Mouse (Mus musculus): Measurements from ENCODE around the gene Prrx2. TPM values are rescaled to one million over a fixed set of nuclear protein-coding genes. Genes with fewer than 3 reads are reported as not detected.

Prrx2 gene
- polyA plus RNA-seq, 1 experiment from 2014 or later: 0.53 TPM

DNA sequence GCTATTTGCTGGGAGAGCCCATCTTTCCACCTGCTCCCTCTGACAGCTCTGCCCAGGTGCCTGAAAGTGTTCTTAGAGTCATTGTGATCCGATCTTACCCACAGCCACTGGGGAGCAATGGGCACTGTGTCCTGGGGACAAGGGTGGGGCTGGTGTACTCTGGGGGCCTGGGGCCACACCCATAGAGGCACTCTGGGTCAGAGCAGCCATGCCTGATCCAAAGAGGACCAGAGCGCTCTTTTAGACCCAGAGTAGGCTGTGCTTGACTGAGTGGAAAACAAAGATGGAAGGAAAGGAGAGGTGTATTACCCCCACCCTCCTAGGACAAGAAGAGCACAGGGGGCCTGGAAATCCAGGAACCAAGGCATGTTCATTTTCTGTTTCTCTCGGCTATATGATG lies 31.2 kb upstream of the Prrx2 start, which contains the start of gene 1700001O22Rik:
Gene 1700001O22Rik, minus strand, starts transcription at position 58 of the 400 bp plus-strand sequence.
- H3K9ac ChIP-seq: no peak within 1 kb of the TSS
- 62% methylated on average over 3 of the region's 3 CpGs for WGBS (ENCODE audit: insufficient replicate concordance)
- H3K36me3 ChIP-seq: no peaks in the 10 kb centered on the region
- no peaks in the 10 kb centered on the region for H3K9me3 ChIP-seq (replicated peaks)
- H3K4me1 ChIP-seq (replicated peaks): peaks cover 30% of the 10 kb centered on the region
- peaks cover 71% of the 10 kb centered on the region for H3K27me3 ChIP-seq
- no peak within 1 kb of the TSS for H3K27ac ChIP-seq
- no peak within 1 kb of the TSS for H3K4me3 ChIP-seq (replicated peaks)
- ATAC-seq (ENCODE audit: low read depth) (no peak), DNase-seq (no peak)
- no peak within 1 kb of the TSS for H3K4me2 ChIP-seq

DNA sequence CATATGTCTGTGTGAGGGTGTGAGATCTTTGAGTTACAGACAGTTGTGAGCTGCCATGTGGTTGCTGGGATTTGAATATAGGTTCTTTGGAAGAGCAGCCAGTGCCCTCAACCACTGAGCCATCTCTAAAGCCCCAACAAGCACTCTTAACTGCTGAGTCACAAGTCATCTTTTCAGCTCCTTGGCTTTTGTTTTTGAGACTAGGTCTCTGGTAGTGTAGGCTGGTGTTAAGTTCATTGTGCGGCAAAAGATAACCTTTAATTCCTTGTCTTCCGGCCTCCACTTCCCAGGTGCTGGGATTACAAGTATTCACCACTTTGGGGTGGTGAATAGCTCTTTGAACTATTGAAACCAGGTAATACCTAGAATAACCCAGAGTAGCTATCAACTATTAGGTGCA lies 28.8 kb upstream of the Prrx2 start:
- no peak overlapping the region for H3K9ac ChIP-seq

DNA sequence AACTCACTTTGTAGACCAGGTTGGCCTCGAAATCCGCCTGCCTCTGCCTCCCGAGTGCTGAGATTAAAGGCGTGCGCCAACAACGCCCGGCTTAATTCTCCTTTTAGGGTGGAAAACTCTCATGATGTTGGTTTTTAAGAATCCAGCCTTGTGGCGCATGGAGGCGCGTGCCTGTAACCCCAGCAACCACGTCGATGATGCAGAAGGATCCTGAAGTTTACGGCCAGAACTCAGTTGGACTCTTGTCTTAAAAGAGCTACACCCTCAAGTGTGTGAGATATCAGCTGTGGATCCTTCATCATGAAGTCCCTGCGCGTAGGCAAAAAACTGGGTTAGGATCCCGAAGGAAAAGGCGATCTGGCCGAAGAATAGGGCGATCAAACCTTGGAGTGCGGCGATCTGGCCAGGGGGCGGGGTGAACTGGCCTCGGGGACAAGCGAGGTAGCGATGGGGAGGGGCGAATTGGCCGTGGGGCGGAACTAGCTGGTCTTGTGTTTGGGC lies 27.6 kb upstream of the Prrx2 start:
- Histone ChIP-seq H3K27me3 (peaks cover 35% of the 10 kb centered on the region), H3K4me2 (peak overlapping the region; percentile 98), H3K36me3 (peaks cover 16% of the 10 kb centered on the region), H3K4me1 (replicated peaks) (peaks cover 40% of the 10 kb centered on the region), H3K9me3 (replicated peaks) (no peaks in the 10 kb centered on the region), H3K9ac (peak overlapping the region; percentile 70), H3K4me3 (replicated peaks) (peak overlapping the region; percentile 81), H3K27ac (0 out of 2 replicates have a peak overlapping the region, but pooled peaks have one; percentile 29)
- no peak for DNase-seq
- 7% methylated on average over 28 of the region's 28 CpGs for WGBS (ENCODE audit: insufficient replicate concordance)
- peak; percentile 1; the same call in 1 of the 2 replicates for ATAC-seq (ENCODE audit: low read depth)

More for the DNA sequence above, 28.8 kb upstream of the Prrx2 start:
- ATAC-seq (ENCODE audit: low read depth) (no peak), DNase-seq (no peak)
- no peaks in the 10 kb centered on the region for H3K9me3 ChIP-seq (replicated peaks)
- peaks cover 46% of the 10 kb centered on the region for H3K4me1 ChIP-seq (replicated peaks)
- 91% methylated on average over 2 of the region's 2 CpGs for WGBS (ENCODE audit: insufficient replicate concordance)
- no peak overlapping the region for H3K4me3 ChIP-seq (replicated peaks)
- peaks cover 47% of the 10 kb centered on the region for H3K27me3 ChIP-seq
- H3K27ac ChIP-seq: no peak overlapping the region
- H3K4me2 ChIP-seq: no peak overlapping the region
- 0 out of 2 replicates have a peak, but pooled peaks cover 7% of the 10 kb centered on the region for H3K36me3 ChIP-seq

DNA sequence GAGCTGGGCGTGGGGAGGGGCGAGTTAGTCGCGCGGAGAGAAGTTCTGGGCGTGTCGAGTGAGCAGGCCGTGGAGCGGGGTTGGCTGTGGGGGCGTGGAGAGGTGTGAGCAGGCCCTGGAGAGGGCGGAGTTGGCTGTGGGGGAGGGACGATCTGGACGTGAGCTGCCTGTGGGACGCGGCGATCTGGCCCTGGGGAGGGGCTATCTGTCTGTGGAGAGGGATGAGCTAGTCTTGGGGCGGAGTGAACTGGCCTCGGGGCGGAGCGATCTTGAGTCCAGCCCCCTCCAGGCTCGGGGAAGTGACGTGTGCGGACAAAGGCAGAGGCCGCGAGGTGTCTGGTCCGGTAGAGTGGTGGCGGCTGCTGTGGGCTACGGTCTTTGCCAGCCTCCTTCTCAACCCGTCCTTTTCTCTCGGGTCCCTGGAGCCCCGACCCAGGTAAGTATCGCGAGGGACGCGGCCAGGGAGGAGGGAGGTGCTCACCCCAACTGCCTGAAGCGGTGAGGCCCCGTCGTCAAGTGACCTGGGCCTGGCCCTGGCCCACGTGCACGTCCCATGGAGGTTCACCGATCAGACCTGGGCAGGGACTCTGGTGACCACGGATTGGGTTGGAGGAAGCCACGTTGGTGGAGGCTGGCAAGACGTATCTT lies 27.0 kb upstream of the Prrx2 start, which contains the start of gene Ntmt1:
Gene Ntmt1, plus strand, starts transcription at position 179 of the 648 bp plus-strand sequence.
- H3K9ac ChIP-seq: peak within 1 kb of the TSS; percentile 86
- WGBS (ENCODE audit: insufficient replicate concordance): under 1% methylated on average over 42 of the region's 44 CpGs
- H3K9me3 ChIP-seq (replicated peaks): no peaks in the 10 kb centered on the region
- H3K4me3 ChIP-seq (replicated peaks): peak within 1 kb of the TSS; percentile 81
- ATAC-seq (ENCODE audit: low read depth) (peak; percentile 97), DNase-seq (peak; percentile 100)
- peak within 1 kb of the TSS; percentile 78 for H3K27ac ChIP-seq
- peaks cover 22% of the 10 kb centered on the region for H3K36me3 ChIP-seq
- H3K4me2 ChIP-seq: peak within 1 kb of the TSS; percentile 98
- H3K4me1 ChIP-seq (replicated peaks): peaks cover 40% of the 10 kb centered on the region
- H3K27me3 ChIP-seq: peaks cover 29% of the 10 kb centered on the region

DNA sequence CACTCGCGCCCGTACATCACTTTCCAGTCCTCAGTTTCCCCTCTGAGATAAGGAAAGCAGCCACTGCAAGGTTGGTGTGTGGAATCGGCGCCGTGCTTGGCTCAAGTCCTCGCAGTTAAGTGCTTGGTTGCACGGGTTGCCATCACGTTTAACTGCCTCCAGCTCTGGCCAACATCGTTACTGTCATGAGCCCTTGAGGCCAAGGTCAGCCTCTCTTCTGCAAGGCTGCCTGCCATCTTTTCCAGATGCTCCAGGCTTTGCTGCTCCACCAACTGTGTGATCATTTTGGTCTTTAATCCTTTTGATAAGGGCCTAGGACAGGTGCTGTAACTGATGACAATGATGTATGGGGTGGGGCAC lies 26.5 kb upstream of the Prrx2 start:
- no peak for DNase-seq
- Histone ChIP-seq H3K4me1 (replicated peaks) (peaks cover 40% of the 10 kb centered on the region), H3K27me3 (peaks cover 24% of the 10 kb centered on the region), H3K4me3 (replicated peaks) (peak overlapping the region; percentile 81), H3K27ac (peak overlapping the region; percentile 78), H3K4me2 (peak overlapping the region; percentile 98), H3K36me3 (peaks cover 27% of the 10 kb centered on the region), H3K9ac (peak overlapping the region; percentile 86), H3K9me3 (replicated peaks) (no peaks in the 10 kb centered on the region)
- 3% methylated on average over 10 of the region's 10 CpGs for WGBS (ENCODE audit: insufficient replicate concordance)
- no peak for ATAC-seq (ENCODE audit: low read depth)

DNA sequence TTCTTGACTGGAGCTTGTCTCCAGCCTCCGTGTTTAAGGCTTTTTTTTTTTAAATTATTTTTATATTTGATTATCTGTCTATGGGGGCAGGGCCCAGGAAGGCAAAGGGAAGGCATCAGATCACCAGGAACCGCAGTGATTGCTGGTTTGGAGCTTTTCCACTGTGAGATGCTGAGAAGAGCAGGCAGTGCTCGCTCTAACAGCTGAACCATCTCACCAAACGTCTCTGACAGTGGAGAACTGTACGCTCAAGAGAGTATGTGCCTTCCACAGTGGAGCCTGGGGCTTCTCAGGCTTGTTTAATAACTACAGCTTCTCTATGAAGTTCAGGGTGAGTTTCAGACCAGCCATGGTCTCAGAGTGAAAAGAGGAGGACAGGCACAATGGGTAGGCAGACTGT lies 25.3 kb upstream of the Prrx2 start:
- WGBS (ENCODE audit: insufficient replicate concordance): 68% methylated on average over 5 of the region's 5 CpGs
- peaks cover 14% of the 10 kb centered on the region; the same call in 1 of the 2 replicates for H3K27me3 ChIP-seq
- H3K4me1 ChIP-seq (replicated peaks): peaks cover 40% of the 10 kb centered on the region
- ATAC-seq (ENCODE audit: low read depth): no peak
- H3K4me3 ChIP-seq (replicated peaks): peak overlapping the region; percentile 24; the same call in 1 of the 2 replicates
- no peaks in the 10 kb centered on the region for H3K9me3 ChIP-seq (replicated peaks)
- peak overlapping the region; percentile 10; the same call in 1 of the 2 replicates for H3K27ac ChIP-seq
- H3K4me2 ChIP-seq: peak overlapping the region; percentile 33
- H3K9ac ChIP-seq: 0 out of 2 replicates have a peak overlapping the region, but pooled peaks have one; percentile 22
- peaks cover 39% of the 10 kb centered on the region for H3K36me3 ChIP-seq
- no peak for DNase-seq

DNA sequence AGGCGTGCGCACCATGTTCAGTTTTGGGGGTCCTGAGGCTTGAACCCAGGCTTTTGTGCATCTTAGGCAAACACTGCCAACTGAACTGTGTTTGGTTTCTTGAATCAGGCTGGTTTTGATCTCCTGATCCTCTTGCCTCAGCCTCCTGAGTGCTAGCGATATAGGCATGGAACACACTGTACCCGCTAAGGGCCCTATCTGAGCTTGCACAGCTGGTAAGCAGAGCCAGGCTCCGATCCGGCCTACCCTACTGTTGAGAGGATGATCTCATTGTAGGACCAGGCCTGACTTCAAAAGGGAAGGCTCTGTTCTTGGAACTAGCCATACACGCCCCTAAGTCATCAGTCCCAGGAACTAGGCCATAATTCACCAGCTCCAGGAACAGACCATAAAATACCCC lies 24.2 kb upstream of the Prrx2 start:
- Histone ChIP-seq H3K27me3 (0 out of 2 replicates have a peak, but pooled peaks cover 5% of the 10 kb centered on the region), H3K36me3 (peaks cover 50% of the 10 kb centered on the region), H3K27ac (no peak overlapping the region), H3K4me2 (no peak overlapping the region), H3K4me1 (replicated peaks) (peaks cover 40% of the 10 kb centered on the region), H3K9ac (no peak overlapping the region), H3K9me3 (replicated peaks) (no peaks in the 10 kb centered on the region), H3K4me3 (replicated peaks) (no peak overlapping the region)
- ATAC-seq (ENCODE audit: low read depth) (no peak), DNase-seq (no peak)
- 70% methylated on average over 7 of the region's 7 CpGs for WGBS (ENCODE audit: insufficient replicate concordance)

DNA sequence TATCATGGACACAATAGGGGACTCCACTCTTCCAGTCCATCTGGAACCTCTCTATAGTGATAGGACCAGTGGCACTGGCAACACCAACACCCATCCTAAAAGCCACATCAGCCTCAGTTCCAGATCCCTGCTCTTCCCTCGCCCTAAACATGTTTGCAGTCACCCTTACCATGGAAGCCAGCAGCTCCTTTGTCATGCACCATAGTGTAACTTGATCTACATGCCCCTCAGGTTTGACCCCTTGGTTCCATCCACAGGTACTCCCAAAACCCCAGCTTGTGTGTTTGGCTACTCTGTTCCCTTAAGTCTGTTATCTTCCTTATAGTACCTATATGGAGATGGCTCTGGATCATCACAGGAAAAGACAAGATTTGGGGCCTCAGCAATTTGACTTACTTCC lies 18.4 kb upstream of the Prrx2 start:
- Histone ChIP-seq H3K9me3 (replicated peaks) (peaks cover 8% of the 10 kb centered on the region; the same call in 1 of the 2 replicates), H3K27ac (no peak overlapping the region), H3K4me2 (no peak overlapping the region), H3K9ac (no peak overlapping the region), H3K27me3 (no peaks in the 10 kb centered on the region), H3K4me3 (replicated peaks) (no peak overlapping the region), H3K4me1 (replicated peaks) (0 out of 2 replicates have a peak, but pooled peaks cover 2% of the 10 kb centered on the region), H3K36me3 (peaks cover 87% of the 10 kb centered on the region)
- 83% methylated on average over 1 of the region's 1 CpGs for WGBS (ENCODE audit: insufficient replicate concordance)
- ATAC-seq (ENCODE audit: low read depth): no peak
- DNase-seq: no peak

DNA sequence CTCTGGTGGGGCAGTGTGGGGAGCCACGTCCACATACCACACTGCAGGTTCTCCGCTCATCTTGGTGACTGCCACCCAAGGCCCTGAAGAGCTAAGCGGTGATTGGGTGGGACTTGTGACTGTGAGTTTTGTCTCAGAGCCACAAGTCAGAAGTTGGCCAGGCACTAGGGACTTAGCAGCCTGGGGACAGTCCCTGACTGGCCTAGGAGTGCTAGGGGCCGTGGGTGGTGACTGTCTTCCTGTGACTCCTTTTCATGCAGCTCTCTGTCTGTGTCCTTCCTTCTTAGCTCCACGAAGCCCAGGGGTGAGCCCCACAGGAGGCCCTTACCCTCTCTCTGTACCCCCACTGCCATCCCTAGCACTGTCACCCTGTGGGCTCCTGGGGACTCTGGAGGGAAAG lies 14.9 kb upstream of the Prrx2 start:
- no peak for ATAC-seq (ENCODE audit: low read depth)
- Histone ChIP-seq H3K9me3 (replicated peaks) (peaks cover 8% of the 10 kb centered on the region; the same call in 1 of the 2 replicates), H3K27me3 (no peaks in the 10 kb centered on the region), H3K4me2 (no peak overlapping the region), H3K4me1 (replicated peaks) (peaks cover 11% of the 10 kb centered on the region; the same call in 1 of the 2 replicates), H3K36me3 (peaks cover 89% of the 10 kb centered on the region), H3K4me3 (replicated peaks) (no peak overlapping the region), H3K9ac (no peak overlapping the region), H3K27ac (no peak overlapping the region)
- no peak for DNase-seq
- 78% methylated on average over 5 of the region's 5 CpGs for WGBS (ENCODE audit: insufficient replicate concordance)

DNA sequence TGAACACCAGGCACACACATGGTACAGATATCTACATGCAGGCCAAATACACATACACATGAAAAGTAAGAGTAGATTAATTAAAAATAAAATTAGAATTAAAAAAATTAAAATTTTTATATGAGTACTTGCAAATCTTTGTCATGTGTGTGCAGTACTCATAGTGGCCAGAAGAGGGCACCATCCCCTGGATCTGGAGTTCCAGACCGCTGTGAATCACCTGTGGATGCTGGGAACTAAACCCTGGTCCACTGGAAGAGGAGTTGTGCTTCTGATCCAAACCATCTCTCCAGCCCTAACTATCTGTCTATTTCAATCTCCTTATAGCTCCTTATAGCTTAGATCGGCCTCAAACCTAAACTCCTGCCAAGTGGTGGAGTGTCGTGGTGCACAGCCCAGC lies 13.7 kb upstream of the Prrx2 start:
- H3K27ac ChIP-seq: no peak overlapping the region
- H3K4me2 ChIP-seq: no peak overlapping the region
- peaks cover 8% of the 10 kb centered on the region; the same call in 1 of the 2 replicates for H3K9me3 ChIP-seq (replicated peaks)
- no peak overlapping the region for H3K9ac ChIP-seq
- peaks cover 19% of the 10 kb centered on the region for H3K4me1 ChIP-seq (replicated peaks)
- H3K36me3 ChIP-seq: peaks cover 89% of the 10 kb centered on the region
- ATAC-seq (ENCODE audit: low read depth): no peak
- no peak overlapping the region for H3K4me3 ChIP-seq (replicated peaks)
- no peaks in the 10 kb centered on the region for H3K27me3 ChIP-seq
- no peak for DNase-seq
- WGBS (ENCODE audit: insufficient replicate concordance): 94% methylated on average over 3 of the region's 3 CpGs

DNA sequence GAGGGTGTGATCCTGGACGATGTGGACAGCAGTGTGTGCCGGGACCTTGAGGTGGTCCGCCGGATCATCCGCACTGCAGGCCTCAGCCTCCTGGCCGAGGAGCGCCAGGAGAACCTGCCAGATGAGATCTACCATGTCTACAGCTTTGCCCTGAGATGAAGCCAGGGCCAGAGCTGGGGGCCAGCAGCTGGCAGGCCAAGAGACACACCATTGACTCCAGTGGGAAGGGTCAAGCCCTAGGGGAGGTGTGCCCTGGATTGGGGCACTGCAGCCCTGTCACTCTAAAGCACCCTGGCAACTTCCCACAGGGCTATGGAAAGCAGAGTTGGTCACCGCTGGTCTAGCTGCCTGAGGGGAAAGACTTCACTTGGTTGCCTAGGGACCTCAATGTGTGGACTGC lies 12.3 kb upstream of the Prrx2 start:
- Histone ChIP-seq H3K9ac (no peak overlapping the region), H3K27ac (no peak overlapping the region), H3K9me3 (replicated peaks) (peaks cover 8% of the 10 kb centered on the region; the same call in 1 of the 2 replicates), H3K27me3 (no peaks in the 10 kb centered on the region), H3K4me3 (replicated peaks) (no peak overlapping the region), H3K4me2 (no peak overlapping the region), H3K4me1 (replicated peaks) (peaks cover 33% of the 10 kb centered on the region), H3K36me3 (peaks cover 91% of the 10 kb centered on the region)
- ATAC-seq (ENCODE audit: low read depth): no peak
- no peak for DNase-seq
- WGBS (ENCODE audit: insufficient replicate concordance): 89% methylated on average over 8 of the region's 8 CpGs
